Mouse (Mus musculus): Measurements from ENCODE around the gene F2.
"Not testable (repeated sequence)": the region's sequence is repeated elsewhere in the genome, so short reads cannot be mapped to it uniquely, and the experiment has no call there.

The F2 gene

GRCm38 (mm10) chr2:91646733-91647132, 10.5 kb upstream of the F2 start:
- in situ Hi-C loops (cut with MboI, MseI): loop anchor here (10.0 kb wide), 1 partner anchor 1268 kb away; the partner anchor contains the start of gene Syt13

- in situ Hi-C loops (cut with MboI, MseI): loop anchor here (10.0 kb wide), 1 partner anchor 1269 kb away; the partner anchor contains the start of gene Syt13
These were observed 9.6 kb upstream of the F2 start for GRCm38 (mm10) chr2:91645811-91646210.

GRCm38 (mm10) chr2:91645354-91645753, 9.1 kb upstream of the F2 start:
- in situ Hi-C loops (cut with MboI, MseI): loop anchor here (10.0 kb wide), 1 partner anchor 1269 kb away; the partner anchor contains the start of gene Syt13

- in situ Hi-C loops (cut with MboI, MseI): loop anchor here (10.0 kb wide), 1 partner anchor 1271 kb away; the partner anchor contains the start of gene Syt13
These were observed 7.8 kb upstream of the F2 start for GRCm38 (mm10) chr2:91644021-91644420.

- in situ Hi-C loops (cut with MboI, MseI): loop anchor here (10.0 kb wide), 1 partner anchor 1272 kb away; the partner anchor contains the start of gene Syt13
These were observed 6.7 kb upstream of the F2 start for GRCm38 (mm10) chr2:91642825-91643415.

GRCm38 (mm10) chr2:91638931-91639330, 2.7 kb upstream of the F2 start:
- in situ Hi-C loops (cut with MboI, MseI): no loop called here

- in situ Hi-C loops (cut with MboI, MseI): no loop called here
These were observed 619 bp upstream of the F2 start for GRCm38 (mm10) chr2:91636727-91637338.

- in situ Hi-C loops (cut with MboI, MseI): no loop called here
These were observed 728 bp downstream of the F2 start for GRCm38 (mm10) chr2:91635486-91635885.

GRCm38 (mm10) chr2:91634841-91635240, 1.4 kb downstream of the F2 start:
- in situ Hi-C loops (cut with MboI, MseI): no loop called here

- in situ Hi-C loops (cut with MboI, MseI): no loop called here
These were observed 2.8 kb downstream of the F2 start for GRCm38 (mm10) chr2:91633334-91633977.

GRCm38 (mm10) chr2:91632316-91632715, 3.9 kb downstream of the F2 start:
- in situ Hi-C loops (cut with MboI, MseI): no loop called here

GRCm38 (mm10) chr2:91631826-91632225, 4.4 kb downstream of the F2 start:
- in situ Hi-C loops (cut with MboI, MseI): no loop called here

GRCm38 (mm10) chr2:91630384-91630783, 5.8 kb downstream of the F2 start:
- in situ Hi-C loops (cut with MboI, MseI): no loop called here

- in situ Hi-C loops (cut with MboI, MseI): no loop called here
These were observed 6.5 kb downstream of the F2 start for GRCm38 (mm10) chr2:91629682-91630081.

- in situ Hi-C loops (cut with MboI, MseI): no loop called here
These were observed 8.0 kb downstream of the F2 start for GRCm38 (mm10) chr2:91628171-91628570.

- in situ Hi-C loops (cut with MboI, MseI): no loop called here
These were observed 8.7 kb downstream of the F2 start for GRCm38 (mm10) chr2:91627486-91627885.

GRCm38 (mm10) chr2:91623366-91623765, 12.8 kb downstream of the F2 start:
- in situ Hi-C loops (cut with MboI, MseI): not testable (repeated sequence)

- in situ Hi-C loops (cut with MboI, MseI): no loop called here
These were observed 13.9 kb downstream of the F2 start for GRCm38 (mm10) chr2:91622356-91622755.

GRCm38 (mm10) chr2:91609370-91609769, 26.8 kb downstream of the F2 start:
- in situ Hi-C loops (cut with MboI, MseI): loop anchor here (5.0 kb wide), 1 partner anchor 37 kb away; no protein-coding TSS in a partner anchor

- in situ Hi-C loops (cut with MboI, MseI): no loop called here
These were observed 33.8 kb downstream of the F2 start for GRCm38 (mm10) chr2:91602389-91602788.

- in situ Hi-C loops (cut with MboI, MseI): no loop called here
These were observed 35.7 kb downstream of the F2 start for GRCm38 (mm10) chr2:91600475-91600874.

GRCm38 (mm10) chr2:91586242-91586641, 50.0 kb downstream of the F2 start:
- in situ Hi-C loops (cut with MboI, MseI): loop anchor here (10.0 kb wide), 1 partner anchor 1609 kb away; no protein-coding TSS in a partner anchor
